Mouse (Mus musculus) liver, adult 2 months (tissue): ENCODE data around the gene Ppp1r37. TPM values are rescaled to one million over a fixed set of nuclear protein-coding genes. Genes with fewer than 3 reads are reported as not detected.

Experiments
- DNase-seq: peaks from one replicate; pipeline ENCODE4 v3.0.0-alpha.2; 2011; ENCODE audit warnings: low read depth, low spot score; ENCODE audit errors: extremely low read depth
- H3K27ac ChIP-seq: fragments of 200-500 bp; replicated peaks from 2 replicates; pipeline ENCODE4 v1.5.1; 2012; ENCODE audit warnings: low read depth, mild to moderate bottlenecking, control low read depth, inconsistent platforms, low read length; ENCODE audit not compliant: insufficient read depth
- H3K27me3 ChIP-seq: fragments of 200-500 bp; 2 replicates; pipeline ENCODE4 v1.6.1; 2012; ENCODE audit warnings: mild to moderate bottlenecking, moderate library complexity, low read length, inconsistent platforms; ENCODE audit not compliant: control insufficient read depth, insufficient read depth
- H3K36me3 ChIP-seq: fragments of 200-500 bp; 2 replicates; pipeline ENCODE4 v1.6.1; 2012; ENCODE audit warnings: low read length, inconsistent platforms; ENCODE audit not compliant: control insufficient read depth, insufficient read depth
- H3K4me1 ChIP-seq: fragments of 200-500 bp; 2 replicates; pipeline ENCODE4 v1.6.1; 2011; ENCODE audit warnings: low read length; ENCODE audit not compliant: control insufficient read depth, insufficient read depth
- H3K4me3 ChIP-seq: fragments of 200-500 bp; 2 replicates; pipeline ENCODE4 v1.5.1; 2011; ENCODE audit warnings: low read depth, mild to moderate bottlenecking, control low read depth, low read length, moderate library complexity; ENCODE audit not compliant: insufficient read depth
- H3K79me2 ChIP-seq: fragments of 200-500 bp; 2 replicates; pipeline ENCODE4 v1.6.1; 2012; ENCODE audit warnings: inconsistent platforms, mild to moderate bottlenecking, low read length, moderate library complexity; ENCODE audit not compliant: control insufficient read depth, insufficient read depth
- H3K9ac ChIP-seq: fragments of 200-500 bp; 2 replicates; pipeline ENCODE4 v1.6.1; 2012; ENCODE audit warnings: low read depth, mild to moderate bottlenecking, control low read depth, inconsistent platforms, low read length
- CTCF ChIP-seq: fragments of 200-500 bp; IDR thresholded peaks from 2 replicates; pipeline ENCODE4 v1.5.1; 2011; ENCODE audit warnings: low read depth, low read length, control low read depth
- POLR2A ChIP-seq: fragments of 200-500 bp; IDR thresholded peaks from 2 replicates; pipeline ENCODE4 v1.6.1; 2011; ENCODE audit warnings: low read length, control low read depth; ENCODE audit not compliant: insufficient read depth; ENCODE audit errors: extremely low read depth
- WGBS: fragments of 180-500 bp; shearing (Covaris S2); methylation state at CpG from one replicate; pipeline ENCODE4 v1.1.7; 2018; 5-methylcytosine and 5-hydroxymethylcytosine counted together
- polyA plus RNA-seq: library from polyadenylated mRNA; depleted of rRNA; stranded (reverse); fragments of >200 nt; gene quantifications from 2 replicates; pipeline ENCODE4 v1.2.3, GENCODE M21; 2012
- total RNA-seq: library from RNA; depleted of rRNA; stranded (reverse); fragments of >200 nt; gene quantifications from 2 replicates; pipeline ENCODE4 v1.2.3, GENCODE M21; 2014

Gene Ppp1r37
- total and polyA plus RNA-seq, 2 experiments: 25.0 to 84.2 TPM

- Histone ChIP-seq H3K4me1 (no peaks in the 10 kb centered on the region), H3K27me3 (no peaks in the 10 kb centered on the region), H3K4me3 (no peak overlapping the region), H3K27ac (no peak overlapping the region), H3K9ac (no peak overlapping the region), H3K36me3 (peaks cover 10% of the 10 kb centered on the region), H3K79me2 (peaks cover 2% of the 10 kb centered on the region; the same call in 1 of the 2 replicates)
- TF ChIP-seq POLR2A (no peak), CTCF (0 out of 2 replicates have a peak, but pooled peaks have one; percentile 3)
- no peak for DNase-seq
- 91% methylated on average over 10 of the region's 10 CpGs for WGBS
These were observed 31.8 kb downstream of the Ppp1r37 start for GRCm38 (mm10) chr7:19531077-19531476.

GRCm38 (mm10) chr7:19525105-19525481, 37.8 kb downstream of the Ppp1r37 start:
- Histone ChIP-seq H3K27me3 (peaks cover 21% of the 10 kb centered on the region), H3K27ac (no peak overlapping the region), H3K36me3 (no peaks in the 10 kb centered on the region), H3K4me1 (peaks cover 7% of the 10 kb centered on the region; the same call in 1 of the 2 replicates), H3K9ac (no peak overlapping the region), H3K79me2 (no peaks in the 10 kb centered on the region), H3K4me3 (no peak overlapping the region)
- WGBS: 70% methylated on average over 2 of the region's 2 CpGs
- TF ChIP-seq POLR2A (no peak), CTCF (no peak; the same call in 1 of the 2 replicates)
- DNase-seq: no peak

GRCm38 (mm10) chr7:19524420-19525104, 38.3 kb downstream of the Ppp1r37 start:
- WGBS: 20% methylated on average over 24 of the region's 24 CpGs
- Histone ChIP-seq H3K79me2 (no peaks in the 10 kb centered on the region), H3K36me3 (no peaks in the 10 kb centered on the region), H3K4me1 (peaks cover 7% of the 10 kb centered on the region; the same call in 1 of the 2 replicates), H3K27ac (no peak overlapping the region), H3K27me3 (peaks cover 25% of the 10 kb centered on the region), H3K9ac (no peak overlapping the region), H3K4me3 (no peak overlapping the region)
- no peak for DNase-seq
- TF ChIP-seq POLR2A (no peak), CTCF (no peak)

GRCm38 (mm10) chr7:19523757-19524419, 39.0 kb downstream of the Ppp1r37 start:
- H3K27me3 ChIP-seq: peaks cover 25% of the 10 kb centered on the region
- peak overlapping the region; percentile 15; the same call in 1 of the 2 replicates for H3K9ac ChIP-seq
- WGBS: 2% methylated on average over 64 of the region's 64 CpGs
- H3K27ac ChIP-seq: no peak overlapping the region
- no peaks in the 10 kb centered on the region for H3K79me2 ChIP-seq
- H3K36me3 ChIP-seq: no peaks in the 10 kb centered on the region
- TF ChIP-seq CTCF (peak; percentile 47), POLR2A (no peak)
- H3K4me1 ChIP-seq: peaks cover 7% of the 10 kb centered on the region; the same call in 1 of the 2 replicates
- peak overlapping the region; percentile 41; the same call in 1 of the 2 replicates for H3K4me3 ChIP-seq
- DNase-seq: no peak

GRCm38 (mm10) chr7:19523017-19523756, 39.7 kb downstream of the Ppp1r37 start:
- no peak for TF ChIP-seq CTCF
- TF ChIP-seq POLR2A: no peak
- Histone ChIP-seq H3K27me3 (peaks cover 27% of the 10 kb centered on the region), H3K9ac (no peak overlapping the region)

More at GRCm38 (mm10) chr7:19523017-19523756, 39.7 kb downstream of the Ppp1r37 start:
- Histone ChIP-seq H3K4me1 (peaks cover 7% of the 10 kb centered on the region; the same call in 1 of the 2 replicates), H3K79me2 (no peaks in the 10 kb centered on the region), H3K27ac (no peak overlapping the region), H3K36me3 (no peaks in the 10 kb centered on the region), H3K4me3 (peak overlapping the region; percentile 41; the same call in 1 of the 2 replicates)
- WGBS: 12% methylated on average over 72 of the region's 72 CpGs
- DNase-seq: no peak
